In the genomic region with DNA sequence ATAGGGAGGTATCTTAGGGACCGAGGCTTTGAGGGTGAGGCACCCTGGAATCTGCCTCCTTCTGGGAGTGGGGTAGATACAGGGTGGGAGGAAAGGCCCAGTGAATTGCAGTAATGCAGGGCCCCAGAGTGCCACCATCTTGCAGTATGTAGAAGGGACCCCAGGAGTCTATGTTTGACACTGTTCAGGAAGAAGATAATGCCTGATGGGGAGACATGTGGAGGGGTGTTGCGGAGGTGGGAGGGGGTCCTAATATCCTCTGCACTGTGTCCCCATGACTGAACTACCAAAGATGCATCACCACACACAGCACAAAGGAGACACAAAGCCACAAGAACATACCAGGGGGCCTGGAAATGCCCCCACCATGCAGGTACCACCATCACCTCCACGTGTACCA, we compare ENCODE assay signal across 8 mouse cellular contexts. TPM values are rescaled to one million over a fixed set of nuclear protein-coding genes. Genes with fewer than 3 reads are reported as not detected.
DNase-seq lines count a peak whose midpoint lies in the region; ATAC-seq and TF ChIP-seq lines count a peak whose summit lies in the region.

No protein-coding gene starts in this region.

- no peak for TF ChIP-seq POLR2A in bone marrow macrophage, adult 2 months (IDR thresholded peaks at IDR 0.05; ENCODE audit: borderline replicate concordance, low read depth, low read length)

- H3K27me3 ChIP-seq in hindbrain, embryonic 12.5 days, result peaks cover 71% of the 10 kb centered on the region
- peaks cover 50% of the 10 kb centered on the region for H3K27me3 ChIP-seq in midbrain, embryonic 11.5 days (ENCODE audit: control insufficient read depth, insufficient read depth, low read length)

- no peak overlapping the region for H3K27ac ChIP-seq in gastrocnemius, adult 2 months
- peak overlapping the region; percentile 88 for H3K27ac ChIP-seq in bone marrow macrophage, adult 2 months (ENCODE audit: insufficient read depth, low read depth, low read length)
- peak overlapping the region; percentile 95 for H3K27ac ChIP-seq in hindbrain, embryonic 12.5 days
- no peak overlapping the region for H3K27ac ChIP-seq in midbrain, embryonic 11.5 days (ENCODE audit: low read depth, low read length)

- no peak overlapping the region for H3K4me3 ChIP-seq in gastrocnemius, adult 2 months
- peak overlapping the region; percentile 96 for H3K4me3 ChIP-seq in bone marrow macrophage, adult 2 months (ENCODE audit: insufficient read depth, low read length)
- peak overlapping the region; percentile 66 for H3K4me3 ChIP-seq in hindbrain, embryonic 12.5 days
- H3K4me3 ChIP-seq in midbrain, embryonic 11.5 days (ENCODE audit: low read depth, low read length), result peak overlapping the region; percentile 52; the same call in 1 of the 2 replicates

- no peak for ATAC-seq in hindbrain, embryonic 12.5 days (ENCODE audit: low FRiP score)
- peak; percentile 17 for ATAC-seq in midbrain, embryonic 11.5 days (ENCODE audit: low FRiP score)

- peak overlapping the region; percentile 76; the same call in 1 of the 2 replicates for H3K9ac ChIP-seq in hindbrain, embryonic 12.5 days
- peak overlapping the region; percentile 68; the same call in 1 of the 2 replicates for H3K9ac ChIP-seq in midbrain, embryonic 11.5 days (ENCODE audit: low read length)

- H3K36me3 ChIP-seq in hindbrain, embryonic 12.5 days, result no peaks in the 10 kb centered on the region
- H3K36me3 ChIP-seq in midbrain, embryonic 11.5 days (ENCODE audit: control insufficient read depth, insufficient read depth, low read length), result no peaks in the 10 kb centered on the region

- DNase-seq in gastrocnemius, adult 2 months, result peak; percentile 4
- no peak for DNase-seq in gastrocnemius, adult 8-10 months (ENCODE audit: low spot score in 2 of 2)
- no peak for DNase-seq in midbrain, embryonic 11.5 days (ENCODE audit: low spot score, missing footprints)
- no peak for DNase-seq in adrenal gland, postnatal 10 days
- DNase-seq in urinary bladder, postnatal 25 days (ENCODE audit: low spot score), result no peak
- DNase-seq in adrenal gland, adult 8-10 months, result no peak

- WGBS in hindbrain, embryonic 12.5 days, result 68% methylated on average over 3 of the region's 3 CpGs
- WGBS in midbrain, embryonic 11.5 days, result 55% methylated on average over 3 of the region's 3 CpGs

- TF ChIP-seq CTCF in gastrocnemius, adult 2 months (IDR thresholded peaks at IDR 0.05), result no peak
- TF ChIP-seq CTCF in bone marrow macrophage, adult 2 months (IDR thresholded peaks at IDR 0.05; ENCODE audit: low read depth, low read length), result no peak

- intact Hi-C loops in gastrocnemius, adult 2 months (cut with DNase I), result no loop called here

- peak overlapping the region; percentile 81 for H3K4me2 ChIP-seq in hindbrain, embryonic 12.5 days (replicated peaks)
- peak overlapping the region; percentile 88 for H3K4me2 ChIP-seq in midbrain, embryonic 11.5 days

- H3K4me1 ChIP-seq in bone marrow macrophage, adult 2 months (ENCODE audit: control insufficient read depth, insufficient read depth, low read length), result peaks cover 21% of the 10 kb centered on the region
- peaks cover 79% of the 10 kb centered on the region for H3K4me1 ChIP-seq in hindbrain, embryonic 12.5 days
- H3K4me1 ChIP-seq in midbrain, embryonic 11.5 days (ENCODE audit: control insufficient read depth, insufficient read depth, low read length), result peaks cover 31% of the 10 kb centered on the region

- H3K9me3 ChIP-seq in hindbrain, embryonic 12.5 days (replicated peaks), result no peaks in the 10 kb centered on the region
- no peaks in the 10 kb centered on the region for H3K9me3 ChIP-seq in midbrain, embryonic 11.5 days (ENCODE audit: control insufficient read depth, low read length)

RNA-seq across cellular contexts. Expression of gene Atp1a3, which starts 0.4 kb away (rescaled TPM):
- not detected for total RNA-seq in gastrocnemius, adult 2 months (2021)
- under 1 TPM; 0.25 to 0.58 (median 0.46) TPM for total RNA-seq in gastrocnemius, adult 8-10 months (2022)
- 70.0 and 85.8 TPM in 2 replicates for polyA plus RNA-seq in bone marrow macrophage, adult 2 months (2012; ENCODE audit: insufficient read depth, insufficient read length, missing spikeins)
- 110 and 121 TPM in 2 replicates for polyA plus RNA-seq in hindbrain, embryonic 12.5 days (2016; fragmentation: Nextera tagmentation; extraction: Ambion mirVana)
- polyA plus RNA-seq in midbrain, embryonic 11.5 days (2014; fragmentation: Nextera tagmentation; extraction: Ambion mirVana), result 34.4 and 36.0 TPM in 2 replicates
- 10 to 100 TPM; 26.2 to 42.2 TPM for total RNA-seq in adrenal gland, postnatal 10 days (2021)
- 100 to 1,000 TPM in 2 of 4 experiments, 10 to 100 TPM in 2; 46.3 to 149 (median 91.8) TPM for total RNA-seq in adrenal gland, adult 8-10 months (2022)

RNA-seq across cellular contexts. Expression of gene Rabac1, which starts 33.6 kb away (rescaled TPM):
- 100 to 1,000 TPM; 231 to 243 TPM for total RNA-seq in gastrocnemius, adult 2 months (2021)
- 100 to 1,000 TPM; 255 to 297 (median 267) TPM for total RNA-seq in gastrocnemius, adult 8-10 months (2022)
- 205 and 226 TPM in 2 replicates for polyA plus RNA-seq in bone marrow macrophage, adult 2 months (2012; ENCODE audit: insufficient read depth, insufficient read length, missing spikeins)
- polyA plus RNA-seq in hindbrain, embryonic 12.5 days (2016; fragmentation: Nextera tagmentation; extraction: Ambion mirVana), result 122 and 138 TPM in 2 replicates
- 108 and 110 TPM in 2 replicates for polyA plus RNA-seq in midbrain, embryonic 11.5 days (2014; fragmentation: Nextera tagmentation; extraction: Ambion mirVana)
- 100 to 1,000 TPM; 222 to 234 TPM for total RNA-seq in adrenal gland, postnatal 10 days (2021)
- total RNA-seq in adrenal gland, adult 8-10 months (2022), result 100 to 1,000 TPM; 343 to 403 (median 360) TPM

Comparison
In these comparisons a context has a peak if more than half of its experiments do, and no peak if none do; other contexts are left out.
1. H3K27ac ChIP-seq: peak in bone marrow macrophage, adult 2 months (single experiment) and hindbrain, embryonic 12.5 days (single experiment); none in gastrocnemius, adult 2 months (single experiment) and midbrain, embryonic 11.5 days (single experiment).
2. RNA of gene Atp1a3, which starts 0.4 kb away (total RNA-seq): 46.3 to 149 TPM in adrenal gland, adult 8-10 months and 26.2 to 42.2 TPM in adrenal gland, postnatal 10 days; 0.25 to 0.58 TPM in gastrocnemius, adult 8-10 months and not detected in gastrocnemius, adult 2 months; every median in the first group is over 10 times any median in the second.